Mouse (Mus musculus) MEL-GATA-1-ER (cell line): Measurements from ENCODE around the gene Prrc2b.

Experiments used
- DNase-seq: peaks from one replicate; pipeline ENCODE4 v3.0.0-alpha.2; 2012; ENCODE audit warnings: low read depth; ENCODE audit errors: extremely low read depth

Gene Prrc2b

GRCm38 (mm10) chr2:32160967-32161366 is 10.1 kb downstream of the Prrc2b start:
- no peak for DNase-seq

GRCm38 (mm10) chr2:32162102-32162501 is 11.2 kb downstream of the Prrc2b start:
- DNase-seq = no peak

- DNase-seq = no peak
These were observed 11.8 kb downstream of the Prrc2b start for GRCm38 (mm10) chr2:32162646-32163045.

- no peak for DNase-seq
These were observed 12.2 kb downstream of the Prrc2b start for GRCm38 (mm10) chr2:32163057-32163456.

GRCm38 (mm10) chr2:32164503-32164902 is 13.6 kb downstream of the Prrc2b start:
- no peak for DNase-seq

- no peak for DNase-seq
These were observed 14.3 kb downstream of the Prrc2b start for GRCm38 (mm10) chr2:32165040-32165800.

GRCm38 (mm10) chr2:32166581-32166980 is 15.7 kb downstream of the Prrc2b start:
- no peak for DNase-seq

GRCm38 (mm10) chr2:32167034-32167770 is 16.3 kb downstream of the Prrc2b start:
- DNase-seq = no peak

- DNase-seq = no peak
These were observed 16.9 kb downstream of the Prrc2b start for GRCm38 (mm10) chr2:32167819-32168218.

- DNase-seq = no peak
These were observed 18.4 kb downstream of the Prrc2b start for GRCm38 (mm10) chr2:32169292-32169691.

- no peak for DNase-seq
These were observed 19.1 kb downstream of the Prrc2b start for GRCm38 (mm10) chr2:32170010-32170409.

- no peak for DNase-seq
These were observed 21.0 kb downstream of the Prrc2b start for GRCm38 (mm10) chr2:32171658-32172433.

- DNase-seq = no peak
These were observed 23.4 kb downstream of the Prrc2b start for GRCm38 (mm10) chr2:32174170-32174741.

GRCm38 (mm10) chr2:32175051-32175466 is 24.2 kb downstream of the Prrc2b start:
- DNase-seq = no peak

GRCm38 (mm10) chr2:32175508-32175907 is 24.6 kb downstream of the Prrc2b start:
- no peak for DNase-seq

GRCm38 (mm10) chr2:32176848-32177247 is 26.0 kb downstream of the Prrc2b start:
- DNase-seq = no peak

- DNase-seq = no peak
These were observed 26.6 kb downstream of the Prrc2b start for GRCm38 (mm10) chr2:32177397-32178060.

- no peak for DNase-seq
These were observed 28.5 kb downstream of the Prrc2b start for GRCm38 (mm10) chr2:32179363-32179762.

- DNase-seq = no peak
These were observed 29.2 kb downstream of the Prrc2b start for GRCm38 (mm10) chr2:32180127-32180526.

GRCm38 (mm10) chr2:32181364-32181763 is 30.5 kb downstream of the Prrc2b start:
- DNase-seq = no peak

GRCm38 (mm10) chr2:32182119-32182518 is 31.2 kb downstream of the Prrc2b start:
- DNase-seq = no peak
